Mouse (Mus musculus): ENCODE measurements around the gene 2610528J11Rik.
A peak's percentile ranks its signal among the peaks of the same experiment; 100 is the strongest.
"Not testable (repeated sequence)": the region's sequence is repeated elsewhere in the genome, so short reads cannot be mapped to it uniquely, and the experiment has no call there.

Gene 2610528J11Rik

DNA sequence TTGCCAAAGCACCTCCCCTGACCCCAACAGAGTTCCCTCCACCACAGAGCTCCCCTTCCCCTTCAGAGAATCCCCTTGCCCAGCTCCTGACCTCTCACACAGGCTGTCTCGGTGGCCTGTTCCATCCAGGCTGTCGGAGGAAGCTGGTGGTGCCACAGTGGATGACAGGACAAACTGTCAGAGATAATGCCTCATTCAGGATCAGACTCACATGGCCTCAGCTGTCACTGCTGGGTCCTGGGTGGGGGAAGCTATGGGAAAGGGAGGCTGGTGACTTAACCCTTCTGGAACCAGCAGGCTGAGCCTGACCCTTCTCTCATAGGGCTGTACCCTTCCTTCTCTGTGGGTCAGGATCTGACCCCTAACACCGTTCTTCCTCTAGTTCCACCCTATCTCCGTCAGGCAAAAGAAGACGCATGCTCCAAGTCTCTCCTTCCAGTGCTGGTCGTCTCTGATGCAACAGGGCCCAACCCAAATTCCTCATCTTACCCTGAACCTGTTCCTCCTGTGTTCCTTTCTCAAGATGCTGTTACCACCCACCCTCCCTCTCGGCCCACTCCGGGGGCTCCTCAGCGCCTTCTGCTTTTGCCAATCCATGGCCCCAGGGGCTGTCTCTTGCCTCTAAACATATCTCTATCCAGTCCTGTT, 15.8 kb downstream of the 2610528J11Rik start:
- no peak for DNase-seq

DNA sequence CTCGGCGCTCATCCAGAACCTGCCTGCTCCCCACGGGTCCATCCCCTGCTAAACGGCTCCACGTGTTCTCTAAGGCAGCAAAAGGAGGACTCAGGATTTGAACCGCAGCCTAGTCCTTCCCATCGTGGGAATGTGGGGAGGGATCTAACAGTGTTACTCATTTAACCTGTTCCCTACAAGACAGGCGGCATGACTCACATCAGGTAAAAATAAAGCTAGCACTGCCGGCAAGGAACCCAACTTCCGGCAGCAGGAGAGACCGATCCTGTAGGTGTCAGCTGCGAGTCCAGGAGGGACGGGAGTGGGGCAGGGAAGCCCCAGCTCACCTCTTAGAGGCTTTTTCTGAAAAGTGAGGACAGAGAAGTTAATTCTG, 16.3 kb downstream of the 2610528J11Rik start:
- DNase-seq = no peak

DNA sequence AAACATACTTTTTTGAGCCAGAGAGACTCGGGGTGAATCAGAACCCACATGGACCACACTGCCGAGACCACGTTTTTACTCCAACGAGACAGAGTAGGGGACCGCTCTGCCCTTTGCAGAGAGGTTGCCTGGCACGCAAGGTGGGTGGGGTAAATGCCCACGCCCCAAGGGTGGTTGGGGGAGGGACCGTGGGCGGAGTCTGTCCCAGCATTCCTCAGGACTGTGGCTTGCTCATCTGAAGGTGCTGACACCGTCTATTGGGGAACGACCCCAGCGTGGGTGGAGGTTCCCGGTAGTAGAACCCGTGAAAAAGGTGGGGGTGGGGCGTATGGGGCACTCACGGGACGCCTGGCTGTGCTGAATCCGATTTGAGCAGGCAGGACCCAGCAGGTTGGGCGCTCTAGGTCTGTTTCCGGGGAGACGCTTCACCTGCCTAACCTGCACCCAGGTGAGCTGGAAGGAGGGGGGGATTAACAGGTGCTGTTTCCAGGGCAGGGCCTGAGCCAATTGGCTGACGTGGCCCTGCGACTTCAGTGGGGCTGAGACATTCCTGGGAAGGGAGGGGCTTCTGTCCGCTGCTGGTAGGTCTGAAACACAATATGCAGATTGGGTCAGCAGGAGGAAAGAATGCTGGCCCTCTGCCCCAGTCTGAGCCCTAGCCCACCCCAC, 16.9 kb downstream of the 2610528J11Rik start, which contains the start of gene Tmem125:
Gene Tmem125 (minus strand): TSS at position 453 of the 669 bp plus-strand sequence.
- peak; percentile 72 for DNase-seq

DNA sequence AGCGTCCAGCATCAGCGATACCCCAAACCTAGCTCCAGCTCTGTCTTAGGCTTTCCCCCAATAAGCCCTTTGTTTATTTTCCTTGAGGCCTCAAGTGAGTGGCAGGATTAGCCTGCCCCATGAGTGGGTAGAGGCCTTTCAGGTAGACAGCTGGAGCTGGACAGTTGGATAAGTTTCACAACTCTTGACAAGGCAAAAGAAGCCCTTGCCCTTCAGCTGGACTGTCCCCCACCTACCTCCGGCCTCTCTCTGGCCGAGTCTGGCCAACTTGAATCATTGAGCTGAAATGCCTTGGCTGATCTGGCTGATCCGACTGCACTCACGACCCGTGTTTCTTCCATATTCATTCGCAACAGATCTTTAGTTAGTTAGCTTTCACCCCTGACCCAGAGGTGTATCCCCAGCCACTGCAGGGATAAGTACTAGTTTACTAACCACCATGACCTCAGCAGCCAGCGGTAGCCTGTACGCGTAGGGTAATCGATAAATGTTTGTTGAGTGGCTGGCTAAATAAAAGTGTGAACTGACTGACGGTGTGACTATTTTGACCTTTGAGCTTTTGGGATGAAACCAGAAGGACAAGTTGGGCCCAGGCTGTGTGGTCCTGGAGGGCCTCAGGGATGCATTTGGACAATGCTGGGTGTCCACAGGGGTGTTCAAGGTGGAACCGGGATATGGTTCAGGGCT, 17.8 kb downstream of the 2610528J11Rik start:
- no peak for DNase-seq

DNA sequence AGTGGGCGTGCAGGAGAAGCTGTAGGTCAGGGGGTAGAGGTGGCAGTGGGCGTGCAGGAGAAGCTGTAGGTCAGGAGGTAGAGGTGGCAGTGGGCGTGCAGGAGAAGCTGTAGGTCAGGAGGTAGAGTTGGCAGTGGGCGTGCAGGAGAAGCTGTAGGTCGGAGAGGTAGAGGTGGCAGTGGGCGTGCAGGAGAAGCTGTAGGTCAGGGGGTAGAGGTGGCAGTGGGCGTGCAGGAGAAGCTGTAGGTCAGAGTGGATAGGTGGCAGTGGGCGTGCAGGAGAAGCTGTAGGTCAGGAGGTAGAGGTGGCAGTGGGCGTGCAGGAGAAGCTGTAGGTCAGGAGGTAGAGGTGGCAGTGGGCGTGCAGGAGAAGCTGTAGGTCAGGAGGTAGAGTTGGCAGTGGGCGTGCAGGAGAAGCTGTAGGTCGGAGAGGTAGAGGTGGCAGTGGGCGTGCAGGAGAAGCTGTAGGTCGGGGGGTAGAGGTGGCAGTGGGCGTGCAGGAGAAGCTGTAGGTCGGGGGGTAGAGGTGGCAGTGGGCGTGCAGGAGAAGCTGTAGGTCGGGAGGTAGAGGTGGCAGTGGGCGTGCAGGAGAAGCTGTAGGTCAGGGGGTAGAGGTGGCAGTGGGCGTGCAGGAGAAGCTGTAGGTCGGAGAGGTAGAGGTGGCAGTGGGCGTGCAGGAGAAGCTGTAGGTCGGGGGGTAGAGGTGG, 20.8 kb downstream of the 2610528J11Rik start:
- not testable (repeated sequence) for DNase-seq

DNA sequence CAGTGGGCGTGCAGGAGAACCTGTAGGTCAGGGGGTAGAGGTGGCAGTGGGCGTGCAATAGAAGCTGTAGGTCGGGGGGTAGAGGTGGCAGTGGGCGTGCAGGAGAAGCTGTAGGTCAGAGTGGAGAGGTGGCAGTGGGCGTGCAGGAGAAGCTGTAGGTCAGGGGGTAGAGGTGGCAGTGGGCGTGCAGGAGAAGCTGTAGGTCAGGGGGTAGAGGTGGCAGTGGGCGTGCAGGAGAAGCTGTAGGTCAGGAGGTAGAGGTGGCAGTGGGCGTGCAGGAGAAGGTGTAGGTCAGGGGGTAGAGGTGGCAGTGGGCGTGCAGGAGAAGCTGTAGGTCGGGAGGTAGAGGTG, 21.3 kb downstream of the 2610528J11Rik start:
- DNase-seq = peak; percentile 82

DNA sequence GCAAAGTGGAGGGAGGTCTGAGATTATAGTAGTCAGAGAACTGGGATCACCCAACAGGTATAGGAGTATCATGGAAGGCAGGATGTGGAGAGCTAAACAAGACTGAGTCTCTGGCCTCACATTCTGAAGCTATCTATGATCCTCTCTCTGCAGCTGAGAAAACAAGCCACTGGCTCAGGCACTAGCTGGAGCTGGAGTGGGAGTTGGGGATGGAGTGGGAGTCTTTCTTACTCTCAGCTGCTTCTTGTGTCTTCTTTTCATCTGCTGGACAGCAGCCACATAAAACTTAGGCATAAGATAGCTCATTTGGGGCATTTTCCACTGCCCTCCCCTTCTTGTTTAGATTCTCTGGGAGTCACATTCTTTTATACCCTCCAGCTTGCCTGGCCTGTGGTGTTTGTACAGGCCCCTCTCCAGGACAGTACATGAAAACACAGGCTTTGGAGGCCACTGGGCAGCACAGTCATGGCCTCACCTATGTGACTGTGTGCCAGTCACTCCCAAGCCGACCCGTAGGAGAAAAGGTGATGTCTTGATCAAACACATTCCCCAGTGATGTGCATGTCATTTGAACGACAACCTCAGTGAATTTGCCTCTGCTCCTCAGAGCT, 26.3 kb downstream of the 2610528J11Rik start:
- no peak for DNase-seq

DNA sequence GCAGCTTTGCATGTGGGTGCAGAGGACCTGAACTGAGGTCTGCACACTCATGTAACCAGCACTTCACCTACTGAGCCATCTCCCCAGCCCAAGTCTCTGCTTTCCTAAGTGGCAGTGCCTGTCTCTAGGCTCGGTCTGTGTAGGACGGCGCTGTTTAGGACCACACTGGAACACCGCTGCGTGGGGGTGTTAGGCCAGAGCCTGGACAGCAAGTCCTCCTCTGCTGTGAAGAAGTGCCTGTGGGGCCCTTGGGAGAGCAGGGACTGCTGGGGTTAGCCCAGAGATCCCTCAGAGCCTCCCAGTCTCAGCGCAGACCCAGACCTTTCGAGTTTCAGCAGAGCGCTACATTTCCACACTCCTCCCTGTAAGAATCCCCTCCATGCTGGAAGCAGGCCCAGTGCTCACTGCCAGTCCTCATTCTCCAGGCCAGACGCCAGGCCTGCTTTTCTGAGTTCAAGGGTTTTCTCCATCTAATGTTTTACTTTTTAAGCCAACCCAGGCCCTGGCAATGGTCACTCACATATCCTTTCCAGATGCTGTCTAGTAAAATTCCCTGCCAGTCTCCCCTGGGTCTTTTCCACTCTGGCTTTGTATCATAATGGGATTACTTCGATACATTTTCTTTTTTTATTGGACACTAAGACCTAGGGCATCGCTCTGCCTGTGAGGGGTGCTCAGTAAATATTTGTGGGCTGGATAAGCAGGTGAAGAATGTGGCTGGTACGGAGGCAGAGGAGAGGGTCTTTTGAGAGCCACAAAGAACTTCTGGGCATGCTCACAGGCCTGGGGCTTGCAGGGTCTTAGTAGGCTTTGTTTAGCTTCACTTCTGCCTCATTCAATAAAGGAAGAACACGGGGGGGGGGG, 37.5 kb downstream of the 2610528J11Rik start:
- no peak for DNase-seq

DNA sequence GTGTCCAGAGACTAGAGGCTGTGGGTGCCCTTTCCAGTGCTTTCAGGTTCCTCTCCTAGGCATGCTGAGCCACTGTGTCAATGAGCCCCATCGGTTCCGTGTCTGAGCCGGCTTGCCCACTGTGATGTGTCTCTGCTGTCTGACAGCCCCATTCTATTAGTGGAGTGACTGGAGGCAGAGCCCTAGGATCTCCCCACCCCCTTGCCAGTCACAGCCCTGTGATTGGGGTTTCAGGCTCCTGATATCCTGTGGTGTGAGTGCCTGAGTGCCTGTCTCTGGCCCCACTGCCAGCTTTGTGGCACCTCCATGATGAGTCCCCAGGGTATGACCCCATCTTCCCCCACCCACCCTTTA, 38.1 kb downstream of the 2610528J11Rik start:
- no peak for DNase-seq

DNA sequence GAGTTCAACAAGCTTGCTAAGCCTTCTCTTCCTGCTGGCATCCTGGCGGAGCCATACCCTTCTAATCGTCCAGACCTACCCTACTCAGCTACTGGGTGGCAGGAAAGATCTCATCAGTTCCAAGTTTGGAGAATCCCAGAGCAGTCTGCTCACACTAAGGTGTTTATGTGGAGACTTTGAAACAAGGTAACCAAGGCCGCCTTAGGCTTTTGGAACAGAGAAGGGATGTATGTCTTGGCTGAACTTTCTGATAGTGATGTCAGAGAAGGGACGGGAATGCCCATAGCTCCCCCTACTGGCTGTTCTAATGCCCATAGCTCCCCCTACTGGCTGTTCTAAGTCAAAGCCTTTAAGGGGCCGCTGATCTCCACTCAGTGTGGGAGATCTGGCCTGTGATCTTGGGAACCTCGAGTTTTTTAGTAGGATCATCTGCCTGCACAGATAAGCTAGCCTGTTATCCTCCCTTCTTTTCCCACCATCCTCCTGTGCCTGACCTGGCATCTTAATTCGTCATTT, 39.4 kb downstream of the 2610528J11Rik start:
- DNase-seq = peak; percentile 56

DNA sequence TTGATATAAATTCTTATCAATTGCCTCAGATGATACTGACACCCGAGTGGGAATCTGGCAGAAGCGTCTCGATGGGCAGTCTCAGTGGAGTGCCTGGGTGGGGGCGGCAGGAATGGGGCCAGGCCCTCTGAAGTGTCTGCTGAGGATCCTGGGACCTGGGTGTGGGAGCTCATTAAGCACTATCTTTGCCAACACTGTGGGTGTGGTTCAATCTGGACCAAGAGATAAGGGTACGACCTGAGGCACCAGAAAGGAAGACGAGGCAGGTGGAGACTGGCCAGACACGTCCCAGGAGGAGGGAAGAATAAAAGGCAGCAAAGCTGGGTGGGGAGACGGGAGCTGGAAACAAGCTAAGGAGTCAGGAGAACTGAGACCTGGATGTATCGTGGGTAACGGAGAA, 41.9 kb downstream of the 2610528J11Rik start:
- peak; percentile 86 for DNase-seq

DNA sequence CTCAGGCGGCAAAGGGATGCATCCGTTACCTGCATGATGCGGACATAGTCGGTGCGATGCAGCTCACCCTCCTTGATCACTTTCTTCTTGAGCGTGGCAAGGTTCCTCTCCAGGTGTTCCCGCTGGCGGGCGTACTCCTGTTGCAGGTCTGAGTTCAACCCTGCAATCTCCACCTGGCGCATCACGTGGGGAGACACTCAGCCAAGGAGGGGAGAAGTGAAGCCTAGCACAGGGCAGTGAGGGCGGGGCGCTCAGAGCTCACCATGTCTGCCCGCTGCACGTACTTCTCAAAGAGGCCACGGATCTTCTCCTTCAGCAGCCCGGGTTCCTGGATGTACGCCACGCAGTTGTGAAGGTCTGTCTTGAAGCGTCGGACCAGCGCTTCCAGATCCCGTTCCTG, 42.5 kb downstream of the 2610528J11Rik start:
- peak; percentile 72 for DNase-seq

DNA sequence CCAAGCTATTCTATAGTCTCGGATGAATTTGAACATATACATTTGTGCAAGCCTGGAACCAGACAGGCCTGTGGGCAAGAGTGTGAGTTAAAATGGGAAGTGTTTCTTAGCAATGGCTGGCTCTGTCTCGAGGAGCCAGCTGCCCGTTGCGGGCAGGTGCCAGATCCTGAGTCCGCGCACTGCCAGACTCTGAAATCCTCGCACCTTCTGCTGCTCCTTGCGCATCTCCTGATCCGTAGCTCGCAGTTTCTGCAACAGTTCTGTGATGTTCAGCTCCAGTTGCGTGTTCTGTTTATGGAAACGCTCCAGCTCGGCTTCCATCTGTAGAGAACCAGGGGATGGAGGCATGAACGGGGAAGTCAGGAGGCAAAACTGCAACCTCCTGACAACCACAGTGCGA, 44.6 kb downstream of the 2610528J11Rik start:
- DNase-seq = no peak

DNA sequence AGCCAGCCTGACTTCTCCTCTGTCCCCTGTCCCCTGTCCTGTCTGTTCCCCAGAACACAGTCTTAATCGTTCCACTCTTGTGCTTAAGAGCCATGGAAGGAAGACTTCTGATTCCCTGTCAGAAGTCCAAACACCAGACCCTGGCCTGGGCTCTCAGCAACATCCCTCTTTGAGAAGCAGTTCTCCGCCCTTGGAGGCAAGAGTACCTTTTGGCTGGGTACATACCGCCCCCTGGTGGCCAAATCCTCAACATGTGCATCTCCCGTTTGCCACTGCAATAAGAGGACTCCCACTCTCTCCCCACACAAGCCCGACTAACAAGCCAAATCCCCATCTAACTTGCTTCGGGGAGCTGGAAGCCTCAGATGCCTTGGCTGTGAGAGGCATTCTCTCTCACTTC, 49.3 kb downstream of the 2610528J11Rik start:
- peak; percentile 88 for DNase-seq

DNA sequence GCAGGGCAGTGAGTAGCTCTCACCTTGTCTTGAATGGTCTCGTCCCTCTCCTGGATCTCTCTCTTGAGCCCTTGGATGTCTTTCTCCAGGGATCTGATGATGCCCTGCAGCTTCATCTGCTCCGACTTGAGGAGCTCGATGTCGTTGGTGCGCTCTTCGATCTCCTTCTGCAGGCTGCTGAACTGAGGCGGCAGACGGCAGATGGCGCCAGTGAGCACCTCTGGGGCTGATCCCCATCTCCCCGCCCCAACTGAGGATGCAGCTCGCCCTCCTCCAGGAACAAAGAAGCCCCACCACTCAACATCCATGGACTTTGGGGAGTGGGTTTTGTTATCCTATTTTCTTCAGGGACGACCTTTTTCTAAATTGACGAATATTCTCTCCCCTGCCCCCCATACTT, 52.5 kb downstream of the 2610528J11Rik start:
- peak; percentile 51 for DNase-seq

Measured in liver (tissue).